Mouse (Mus musculus): ENCODE data around the gene Prkcb. TPM values are rescaled to one million over a fixed set of nuclear protein-coding genes. Genes with fewer than 3 reads are reported as not detected.
A peak's percentile ranks its signal among the peaks of the same experiment; 100 is the strongest.

Prkcb gene
- polyA plus RNA-seq, 1 experiment from 2014 or later = 9.9 TPM

DNA sequence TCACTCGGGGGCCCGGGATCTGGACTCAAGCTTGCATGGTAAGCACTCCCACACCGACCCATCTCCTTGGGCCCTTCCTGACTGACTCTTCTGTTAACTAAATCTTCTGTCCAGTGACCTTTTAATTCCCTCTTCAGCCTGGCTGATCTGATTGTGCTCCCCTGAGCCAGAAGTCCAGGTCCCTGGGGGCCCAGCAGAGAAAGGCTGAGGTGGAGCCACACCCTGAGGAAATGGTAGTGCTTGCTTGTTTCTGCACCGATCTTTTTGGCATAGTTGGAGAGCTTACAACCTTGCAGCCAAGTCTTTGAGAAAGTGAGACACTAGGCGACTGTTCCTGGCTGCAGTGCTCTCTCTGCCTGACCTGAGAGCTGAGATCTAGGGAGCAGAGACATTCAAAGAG is 183.7 kb downstream of the Prkcb start:
- DNase-seq (ENCODE audit: low spot score) = no peak
- H3K27me3 ChIP-seq (ENCODE audit: insufficient read depth, poor library complexity, severe bottlenecking) = no peaks in the 10 kb centered on the region
- H3K27ac ChIP-seq = no peak overlapping the region
- H3K4me1 ChIP-seq (replicated peaks) = peaks cover 7% of the 10 kb centered on the region
- WGBS = 82% methylated on average over 5 of the region's 5 CpGs
- peaks cover 8% of the 10 kb centered on the region for H3K9me3 ChIP-seq
- H3K36me3 ChIP-seq = peaks cover 3% of the 10 kb centered on the region; the same call in 1 of the 2 replicates
- H3K4me3 ChIP-seq = no peak overlapping the region

DNA sequence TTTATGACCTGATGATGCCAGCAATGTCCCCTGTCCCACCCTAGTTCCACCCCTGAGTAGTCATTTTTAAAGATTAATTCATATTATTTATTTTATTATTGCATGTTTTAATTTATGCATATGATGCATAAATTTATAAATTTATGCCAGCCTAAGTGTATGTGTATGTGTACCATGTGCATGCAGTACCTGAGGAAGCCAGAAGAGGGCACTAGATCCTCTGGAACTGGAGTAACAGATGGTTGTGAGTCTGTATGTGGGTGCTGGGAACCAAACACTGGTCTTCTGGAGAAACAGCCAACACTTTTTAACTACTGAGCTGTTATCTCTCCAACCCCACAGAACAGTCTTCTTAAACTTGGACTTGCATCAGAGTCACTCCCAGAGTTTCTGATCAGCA is 186.5 kb downstream of the Prkcb start:
- H3K27me3 ChIP-seq (ENCODE audit: insufficient read depth, poor library complexity, severe bottlenecking) = no peaks in the 10 kb centered on the region
- H3K27ac ChIP-seq = no peak overlapping the region
- peaks cover 27% of the 10 kb centered on the region for H3K4me1 ChIP-seq (replicated peaks)
- no peak for DNase-seq (ENCODE audit: low spot score)
- peaks cover 3% of the 10 kb centered on the region; the same call in 1 of the 2 replicates for H3K36me3 ChIP-seq
- H3K9me3 ChIP-seq = peaks cover 8% of the 10 kb centered on the region
- H3K4me3 ChIP-seq = no peak overlapping the region

DNA sequence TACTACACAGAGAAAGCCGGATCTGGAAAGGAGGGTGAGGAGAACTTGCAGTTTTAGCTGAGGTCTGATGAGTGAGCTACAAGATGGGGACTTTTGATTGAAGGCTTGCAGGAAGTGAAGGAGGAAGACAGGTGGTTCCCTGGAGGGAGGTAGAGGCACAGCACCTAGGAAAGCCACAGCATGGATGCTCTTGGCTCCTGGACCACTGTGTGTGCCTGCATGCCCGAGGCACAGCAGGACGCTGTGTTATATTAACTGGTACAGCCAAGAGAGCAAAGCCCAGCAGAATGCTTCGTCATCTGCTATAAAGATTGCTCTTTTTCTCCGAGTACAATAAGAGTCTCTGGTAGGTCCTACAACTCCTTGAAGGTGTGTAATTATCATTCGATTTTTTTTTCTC is 188.1 kb downstream of the Prkcb start:
- H3K36me3 ChIP-seq = peaks cover 3% of the 10 kb centered on the region; the same call in 1 of the 2 replicates
- H3K4me1 ChIP-seq (replicated peaks) = peaks cover 27% of the 10 kb centered on the region
- no peak overlapping the region for H3K4me3 ChIP-seq
- peaks cover 8% of the 10 kb centered on the region for H3K9me3 ChIP-seq
- no peaks in the 10 kb centered on the region for H3K27me3 ChIP-seq (ENCODE audit: insufficient read depth, poor library complexity, severe bottlenecking)
- H3K27ac ChIP-seq = no peak overlapping the region
- 80% methylated on average over 6 of the region's 6 CpGs for WGBS
- DNase-seq (ENCODE audit: low spot score) = no peak

DNA sequence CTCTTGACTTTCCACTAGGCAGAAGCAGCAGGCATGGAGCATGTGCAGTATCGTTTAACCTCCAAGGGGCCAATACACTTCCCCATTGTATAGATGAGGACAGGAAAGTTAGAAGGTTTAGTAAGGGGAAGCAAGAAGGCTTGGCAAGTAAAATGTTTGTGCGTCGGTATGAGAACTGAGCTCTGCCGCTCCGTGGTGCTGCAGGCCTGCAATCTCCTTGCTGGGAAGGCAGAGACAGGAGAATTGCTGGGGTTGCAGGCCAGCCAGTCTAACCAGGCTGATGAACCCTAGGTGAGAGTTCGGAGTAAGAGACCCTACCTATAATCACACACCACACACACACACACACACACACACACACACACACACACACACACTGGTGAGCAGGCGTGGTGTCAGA is 188.6 kb downstream of the Prkcb start:
- Histone ChIP-seq H3K27me3 (ENCODE audit: insufficient read depth, poor library complexity, severe bottlenecking) (no peaks in the 10 kb centered on the region), H3K27ac (peak overlapping the region; percentile 12; the same call in 1 of the 2 replicates), H3K36me3 (peaks cover 3% of the 10 kb centered on the region; the same call in 1 of the 2 replicates), H3K4me3 (no peak overlapping the region), H3K9me3 (peaks cover 8% of the 10 kb centered on the region), H3K4me1 (replicated peaks) (peaks cover 27% of the 10 kb centered on the region)
- DNase-seq (ENCODE audit: low spot score) = no peak
- 58% methylated on average over 7 of the region's 7 CpGs for WGBS

DNA sequence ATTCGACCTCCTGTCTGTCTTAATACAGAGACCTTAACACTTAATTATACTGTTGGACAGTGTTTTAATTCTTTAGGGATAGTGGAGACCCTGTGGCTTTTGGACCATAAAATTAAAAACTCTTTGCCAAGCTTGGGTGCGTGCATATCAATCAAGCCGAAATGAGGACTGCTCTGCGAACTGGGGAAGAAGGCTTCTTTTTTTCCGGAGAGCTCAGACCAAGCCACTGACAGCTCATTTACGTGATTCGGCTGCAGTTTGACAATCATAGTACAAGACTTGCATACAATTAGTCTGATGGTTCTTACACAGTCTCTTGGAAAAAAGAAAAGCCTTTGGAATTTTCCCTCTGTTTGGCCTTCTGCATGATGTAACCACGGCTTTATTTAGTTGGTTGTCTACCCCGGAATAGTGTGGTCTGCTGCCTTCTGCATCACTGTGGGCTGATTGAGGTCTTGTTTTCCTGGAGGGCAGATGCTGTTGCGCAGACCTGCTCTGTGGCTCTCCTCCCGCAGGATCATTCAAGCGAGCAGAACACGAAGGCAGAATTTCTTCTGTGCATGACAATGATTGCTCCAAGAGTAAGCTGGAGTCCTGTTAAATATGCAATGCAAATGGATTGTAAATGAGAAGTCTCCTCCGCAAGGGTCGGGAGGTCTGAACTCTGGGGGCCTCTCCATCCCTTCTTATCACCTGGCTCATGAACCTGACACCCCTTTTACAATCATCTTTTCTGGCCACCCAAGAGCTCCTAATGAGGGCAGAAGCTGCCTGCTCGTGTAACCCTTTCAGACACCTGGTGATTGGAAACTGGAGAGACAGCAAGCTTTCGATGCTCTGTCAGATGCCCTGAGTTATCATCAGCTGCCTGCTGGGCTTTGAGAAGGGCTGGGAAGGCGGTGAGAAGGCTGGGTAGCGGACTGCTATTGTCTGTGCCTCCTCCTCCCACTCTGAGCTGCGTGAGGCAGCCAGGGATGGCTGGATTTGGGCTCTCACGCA is 189.3 kb downstream of the Prkcb start:
- WGBS = 12% methylated on average over 21 of the region's 21 CpGs
- H3K4me1 ChIP-seq (replicated peaks) = peaks cover 27% of the 10 kb centered on the region
- peak; percentile 45 for DNase-seq (ENCODE audit: low spot score)
- H3K9me3 ChIP-seq = peaks cover 8% of the 10 kb centered on the region
- no peaks in the 10 kb centered on the region for H3K27me3 ChIP-seq (ENCODE audit: insufficient read depth, poor library complexity, severe bottlenecking)
- H3K4me3 ChIP-seq = peak overlapping the region; percentile 38
- peak overlapping the region; percentile 80 for H3K27ac ChIP-seq
- peaks cover 3% of the 10 kb centered on the region; the same call in 1 of the 2 replicates for H3K36me3 ChIP-seq

DNA sequence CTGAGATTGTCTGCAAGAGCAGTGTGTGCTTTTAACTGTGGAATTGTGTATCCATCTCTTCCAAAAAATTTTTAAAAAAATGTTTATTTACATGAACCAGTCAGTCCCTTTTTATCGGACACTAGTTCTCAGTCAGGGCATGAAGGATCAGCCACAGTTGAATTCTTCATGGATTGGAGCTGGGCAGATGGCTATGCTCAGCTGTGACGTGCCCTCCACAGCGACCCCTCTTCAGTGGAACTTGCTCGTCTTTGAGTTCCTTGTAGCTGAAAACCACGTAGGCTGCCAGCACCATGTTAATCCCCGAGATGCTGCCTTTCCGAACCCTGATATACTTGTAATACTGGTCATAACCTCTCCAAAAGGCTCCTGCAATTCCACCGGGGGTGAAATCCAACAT is 195.4 kb downstream of the Prkcb start:
- no peak overlapping the region for H3K4me3 ChIP-seq
- H3K4me1 ChIP-seq (replicated peaks) = peaks cover 16% of the 10 kb centered on the region
- no peak for DNase-seq (ENCODE audit: low spot score)
- no peaks in the 10 kb centered on the region for H3K9me3 ChIP-seq
- H3K27me3 ChIP-seq (ENCODE audit: insufficient read depth, poor library complexity, severe bottlenecking) = no peaks in the 10 kb centered on the region
- WGBS = 84% methylated on average over 8 of the region's 8 CpGs
- no peak overlapping the region for H3K27ac ChIP-seq
- H3K36me3 ChIP-seq = no peaks in the 10 kb centered on the region

DNA sequence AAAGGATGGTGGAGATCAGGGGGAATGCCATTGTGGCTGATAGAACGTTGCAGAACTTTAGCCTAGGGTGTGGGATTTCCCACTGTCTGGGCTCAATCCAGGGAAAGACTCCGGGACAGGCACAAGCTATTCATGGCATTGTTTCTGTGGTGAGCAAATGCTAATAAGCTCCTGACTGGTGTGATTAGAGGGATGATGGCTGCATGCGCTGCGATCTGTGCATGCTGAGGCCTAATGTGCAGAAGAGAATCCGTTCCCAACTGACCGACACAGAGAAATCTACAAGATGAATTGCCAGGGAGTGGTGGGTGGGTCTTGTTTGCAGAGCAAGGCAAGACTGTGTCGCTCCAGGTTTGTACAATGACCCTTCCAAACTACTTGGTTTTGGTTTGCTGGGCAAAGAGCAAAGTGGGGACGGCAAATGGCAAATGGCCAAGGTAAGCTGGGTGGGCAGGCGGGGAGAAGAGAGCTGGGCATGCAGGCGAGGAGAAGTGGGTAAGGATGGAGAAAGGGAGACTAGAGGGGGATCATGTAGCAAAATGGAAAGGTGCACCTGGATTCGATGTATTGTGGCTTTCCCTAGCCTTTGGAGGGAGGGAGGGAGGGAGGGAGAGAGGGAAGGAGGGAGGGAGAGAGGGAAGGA is 199.5 kb downstream of the Prkcb start:
- WGBS = 62% methylated on average over 11 of the region's 11 CpGs
- Histone ChIP-seq H3K4me1 (replicated peaks) (peaks cover 18% of the 10 kb centered on the region), H3K27me3 (ENCODE audit: insufficient read depth, poor library complexity, severe bottlenecking) (0 out of 2 replicates have a peak, but pooled peaks cover 4% of the 10 kb centered on the region), H3K36me3 (no peaks in the 10 kb centered on the region), H3K27ac (peak overlapping the region; percentile 24; the same call in 1 of the 2 replicates), H3K4me3 (no peak overlapping the region), H3K9me3 (no peaks in the 10 kb centered on the region)
- DNase-seq (ENCODE audit: low spot score) = no peak

DNA sequence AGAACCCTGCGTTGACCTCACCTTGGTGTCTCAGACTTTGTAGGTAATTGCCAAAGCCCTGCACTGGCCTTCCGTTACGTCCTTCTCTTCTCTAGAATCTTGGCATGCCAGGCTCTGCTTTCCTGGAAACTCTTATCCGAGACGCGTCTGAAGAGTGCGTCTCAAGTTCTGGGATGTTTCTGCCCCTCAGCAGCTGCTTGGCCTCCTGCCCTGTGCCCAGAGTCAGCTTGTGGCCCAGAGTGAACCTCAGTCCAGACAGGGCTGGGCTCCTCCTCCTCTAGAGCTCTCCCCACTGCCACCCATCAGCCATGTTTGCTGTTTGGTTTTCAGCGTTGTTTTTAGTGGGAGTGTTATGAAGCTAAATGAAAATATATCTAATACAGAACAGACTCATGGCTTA is 203.5 kb downstream of the Prkcb start:
- Histone ChIP-seq H3K4me1 (replicated peaks) (peaks cover 14% of the 10 kb centered on the region), H3K27me3 (ENCODE audit: insufficient read depth, poor library complexity, severe bottlenecking) (0 out of 2 replicates have a peak, but pooled peaks cover 4% of the 10 kb centered on the region), H3K9me3 (no peaks in the 10 kb centered on the region), H3K36me3 (no peaks in the 10 kb centered on the region), H3K4me3 (no peak overlapping the region), H3K27ac (no peak overlapping the region)
- 91% methylated on average over 8 of the region's 8 CpGs for WGBS
- no peak for DNase-seq (ENCODE audit: low spot score)

DNA sequence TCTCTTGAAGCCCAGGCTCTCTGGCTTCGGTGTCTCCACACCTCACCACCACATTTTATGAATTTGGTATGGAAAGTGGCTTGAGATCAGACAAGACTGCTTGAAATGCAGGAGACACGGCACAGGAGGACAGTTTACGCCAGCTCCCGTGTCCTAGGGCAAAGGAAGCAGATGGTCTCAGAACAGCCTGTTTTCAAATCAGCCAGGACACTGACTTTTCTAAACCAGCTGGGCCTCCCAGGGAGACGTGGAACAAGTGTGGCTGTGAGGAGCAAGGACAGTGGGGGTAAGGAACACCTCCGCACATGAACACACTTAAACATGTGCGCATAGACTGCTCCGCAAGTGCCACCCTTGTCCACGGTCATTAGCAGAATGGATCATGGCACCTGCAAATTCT is 204.4 kb downstream of the Prkcb start:
- H3K4me3 ChIP-seq = no peak overlapping the region
- H3K27me3 ChIP-seq (ENCODE audit: insufficient read depth, poor library complexity, severe bottlenecking) = 0 out of 2 replicates have a peak, but pooled peaks cover 4% of the 10 kb centered on the region
- WGBS = 86% methylated on average over 9 of the region's 9 CpGs
- H3K27ac ChIP-seq = no peak overlapping the region
- no peak for DNase-seq (ENCODE audit: low spot score)
- no peaks in the 10 kb centered on the region for H3K36me3 ChIP-seq
- H3K4me1 ChIP-seq (replicated peaks) = peaks cover 9% of the 10 kb centered on the region
- H3K9me3 ChIP-seq = no peaks in the 10 kb centered on the region

DNA sequence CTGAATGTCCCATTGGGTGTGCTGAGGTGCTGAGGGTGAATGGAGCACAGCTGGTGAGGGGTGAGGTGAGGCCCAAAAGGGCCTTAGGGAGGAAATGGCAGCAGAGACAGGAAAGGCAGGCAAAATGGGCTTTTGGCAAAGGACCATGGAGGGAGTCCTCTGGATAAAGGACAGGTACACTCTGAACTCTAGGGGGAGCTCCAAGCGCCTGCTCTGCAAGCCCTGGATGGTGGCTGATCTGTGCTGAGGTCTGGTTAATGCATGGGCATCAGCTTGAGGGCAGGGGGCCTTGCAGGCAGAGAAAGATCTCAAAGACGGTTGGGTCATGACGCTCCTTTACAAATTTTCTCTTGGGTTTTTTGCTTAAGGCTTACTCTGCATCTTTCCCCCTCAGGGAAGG is 205.5 kb downstream of the Prkcb start:
- Histone ChIP-seq H3K4me1 (replicated peaks) (peaks cover 3% of the 10 kb centered on the region), H3K4me3 (no peak overlapping the region), H3K9me3 (no peaks in the 10 kb centered on the region), H3K36me3 (no peaks in the 10 kb centered on the region), H3K27ac (no peak overlapping the region), H3K27me3 (ENCODE audit: insufficient read depth, poor library complexity, severe bottlenecking) (0 out of 2 replicates have a peak, but pooled peaks cover 4% of the 10 kb centered on the region)
- WGBS = 29% methylated on average over 3 of the region's 3 CpGs
- peak; percentile 41 for DNase-seq (ENCODE audit: low spot score)

DNA sequence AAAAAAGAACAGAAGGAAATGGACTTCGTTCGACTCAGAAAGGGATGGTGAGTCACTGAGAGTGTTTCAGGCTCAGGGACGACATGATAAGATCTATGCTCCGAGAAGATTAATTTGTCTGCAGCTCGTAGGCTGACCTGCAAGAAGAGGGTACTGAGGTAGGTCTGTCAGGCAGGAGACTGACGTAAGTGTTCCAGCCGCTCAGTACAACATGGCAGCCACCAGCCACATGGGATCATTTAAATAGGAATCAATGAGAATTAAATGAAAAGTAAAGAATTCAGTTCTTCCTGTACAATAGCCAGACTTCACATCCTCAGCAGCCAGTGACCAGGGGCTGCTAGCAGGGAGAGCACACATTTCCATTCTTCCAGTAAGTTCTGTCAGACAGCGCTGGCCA is 209.0 kb downstream of the Prkcb start:
- Histone ChIP-seq H3K27ac (no peak overlapping the region), H3K9me3 (no peaks in the 10 kb centered on the region), H3K4me3 (no peak overlapping the region), H3K27me3 (ENCODE audit: insufficient read depth, poor library complexity, severe bottlenecking) (no peaks in the 10 kb centered on the region), H3K4me1 (replicated peaks) (peaks cover 7% of the 10 kb centered on the region; the same call in 1 of the 2 replicates), H3K36me3 (no peaks in the 10 kb centered on the region)
- WGBS = 85% methylated on average over 8 of the region's 8 CpGs
- DNase-seq (ENCODE audit: low spot score) = no peak

DNA sequence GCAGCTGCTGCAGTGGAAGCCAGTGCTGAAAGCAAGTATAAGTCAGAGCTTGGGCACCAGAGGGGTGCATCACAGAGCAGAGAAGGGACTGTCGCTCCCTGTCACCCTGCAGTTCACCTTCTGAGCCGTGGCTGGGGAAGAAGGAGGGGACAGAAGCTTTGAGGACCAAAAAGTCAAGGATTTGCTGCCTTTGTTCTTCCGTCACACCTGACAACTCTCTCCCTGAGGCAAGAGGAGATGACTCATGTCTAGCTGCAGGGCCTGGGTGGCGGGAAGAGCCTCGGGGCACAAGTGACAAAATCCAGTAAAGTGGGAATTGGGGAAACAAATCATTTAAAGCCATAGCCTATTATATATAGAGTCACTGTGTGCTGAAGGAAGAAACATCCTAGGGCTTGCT is 209.9 kb downstream of the Prkcb start:
- no peaks in the 10 kb centered on the region for H3K27me3 ChIP-seq (ENCODE audit: insufficient read depth, poor library complexity, severe bottlenecking)
- no peaks in the 10 kb centered on the region for H3K36me3 ChIP-seq
- no peak overlapping the region for H3K4me3 ChIP-seq
- no peaks in the 10 kb centered on the region for H3K9me3 ChIP-seq
- H3K27ac ChIP-seq = no peak overlapping the region
- WGBS = 45% methylated on average over 5 of the region's 5 CpGs
- peaks cover 7% of the 10 kb centered on the region; the same call in 1 of the 2 replicates for H3K4me1 ChIP-seq (replicated peaks)
- DNase-seq (ENCODE audit: low spot score) = no peak

Data from hindbrain, embryonic 10.5 days (tissue).